Mouse (Mus musculus) MEL (cell line): Measurements from ENCODE around the gene Cln5. TPM values are rescaled to one million over a fixed set of nuclear protein-coding genes. Genes with fewer than 3 reads are reported as not detected.
A peak's percentile ranks its signal among the peaks of the same experiment; 100 is the strongest.

Experiments
- DNase-seq: peaks from one replicate; pipeline ENCODE4 v3.0.0; 2011; ENCODE audit warnings: low read depth, low spot score
- H3K27ac ChIP-seq: 2 replicates; pipeline ENCODE4 v1.5.1; 2012; ENCODE audit warnings: low read depth, mild to moderate bottlenecking, control low read depth, low read length, moderate library complexity; ENCODE audit not compliant: control insufficient read depth
- H3K27me3 ChIP-seq, 2 experiments: fragments of 150-350 bp in 1 of 2; sonication (generic) in 1 of 2; 2 replicates each; pipeline ENCODE4 v1.6.1; 2012; ENCODE audit warnings: low read length in 2 of 2, mild to moderate bottlenecking in 2 of 2, improper control_type of control experiment in 1 of 2, moderate library complexity in 1 of 2; ENCODE audit not compliant: insufficient read depth in 2 of 2, control insufficient read depth in 1 of 2
- H3K36me3 ChIP-seq, 2 experiments: 2 replicates each; pipeline ENCODE4 v1.6.1; 2012 to 2014; ENCODE audit warnings: low read length in 2 of 2, improper control_type of control experiment in 1 of 2, inconsistent platforms in 1 of 2, mild to moderate bottlenecking in 1 of 2; ENCODE audit not compliant: insufficient read depth in 2 of 2, control insufficient read depth in 1 of 2
- H3K4me1 ChIP-seq, 2 experiments: fragments of 150-350 bp in 1 of 2; sonication (generic) in 1 of 2; 2 replicates each; pipeline ENCODE4 v1.6.1; 2012; ENCODE audit warnings: low read length in 2 of 2, improper control_type of control experiment in 1 of 2, mild to moderate bottlenecking in 1 of 2; ENCODE audit not compliant: insufficient read depth in 2 of 2, control insufficient read depth in 1 of 2
- H3K4me3 ChIP-seq, 2 experiments: fragments of 150-350 bp in 1 of 2; sonication (generic) in 1 of 2; 2 replicates each; pipeline ENCODE4 v1.5.1; 2012; ENCODE audit warnings: low read depth in 2 of 2, low read length in 2 of 2, mild to moderate bottlenecking in 2 of 2, moderate library complexity in 2 of 2, control low read depth in 1 of 2, improper control_type of control experiment in 1 of 2; ENCODE audit not compliant: control insufficient read depth in 1 of 2, insufficient read depth in 1 of 2
- H3K79me2 ChIP-seq: 2 replicates; pipeline ENCODE4 v1.6.1; 2012; ENCODE audit warnings: mild to moderate bottlenecking, low read length, moderate library complexity; ENCODE audit not compliant: control insufficient read depth, poor library complexity, insufficient read depth
- H3K9ac ChIP-seq: 2 replicates; pipeline ENCODE4 v1.6.1; 2012; ENCODE audit warnings: low read depth, mild to moderate bottlenecking, control low read depth, low read length, moderate library complexity; ENCODE audit not compliant: control insufficient read depth, poor library complexity, severe bottlenecking
- H3K9me3 ChIP-seq: fragments of 150-350 bp; sonication (generic); replicated peaks from 2 replicates; pipeline ENCODE4 v1.6.1; 2012; ENCODE audit warnings: mild to moderate bottlenecking, low read length, improper control_type of control experiment, moderate library complexity; ENCODE audit not compliant: insufficient read depth
- BHLHE40 ChIP-seq: IDR thresholded peaks from 2 replicates; pipeline ENCODE4 v1.6.1; 2012; ENCODE audit warnings: low read depth, mild to moderate bottlenecking, inconsistent platforms, low read length, improper control_type of control experiment, borderline replicate concordance
- CHD1 ChIP-seq: IDR thresholded peaks from 2 replicates; pipeline ENCODE4 v1.6.1; 2012; ENCODE audit warnings: low read depth, mild to moderate bottlenecking, inconsistent platforms, low read length, improper control_type of control experiment
- CTCF ChIP-seq, 3 experiments: IDR thresholded peaks in 2 of 3; conservative IDR thresholded peaks in 1 of 3; 2 replicates each; pipeline ENCODE4 v1.5.1; 2011 to 2012; ENCODE audit warnings: low read length in 3 of 3, low read depth in 2 of 3, mild to moderate bottlenecking in 2 of 3, improper control_type of control experiment in 1 of 3, inconsistent platforms in 1 of 3, mixed read lengths in 1 of 3, moderate library complexity in 1 of 3; ENCODE audit not compliant: control insufficient read depth in 1 of 3, insufficient read depth in 1 of 3, poor library complexity in 1 of 3, severe bottlenecking in 1 of 3
- E2F4 ChIP-seq: IDR thresholded peaks from 2 replicates; pipeline ENCODE4 v1.6.1; 2011; ENCODE audit warnings: low read depth, low read length, improper control_type of control experiment, borderline replicate concordance
- ELF1 ChIP-seq: IDR thresholded peaks from 2 replicates; pipeline ENCODE4 v1.6.1; 2014; ENCODE audit warnings: low read depth, mild to moderate bottlenecking, inconsistent platforms, low read length, improper control_type of control experiment, moderate library complexity
- ETS1 ChIP-seq: IDR thresholded peaks from 2 replicates; pipeline ENCODE4 v1.6.1; 2012; ENCODE audit warnings: low read depth, mild to moderate bottlenecking, inconsistent platforms, low read length, improper control_type of control experiment, moderate library complexity
- GABPA ChIP-seq: IDR thresholded peaks from 2 replicates; pipeline ENCODE4 v1.6.1; 2012; ENCODE audit warnings: low read depth, mild to moderate bottlenecking, inconsistent platforms, low read length, improper control_type of control experiment, moderate library complexity
- GATA1 ChIP-seq: IDR thresholded peaks from 2 replicates; pipeline ENCODE4 v1.6.1; 2011; ENCODE audit warnings: low read depth, low read length, improper control_type of control experiment
- HCFC1 ChIP-seq: IDR thresholded peaks from 2 replicates; pipeline ENCODE4 v1.6.1; 2012; ENCODE audit warnings: low read depth, mild to moderate bottlenecking, inconsistent platforms, low read length, improper control_type of control experiment, moderate library complexity
- JUND ChIP-seq: IDR thresholded peaks from 2 replicates; pipeline ENCODE4 v1.6.1; 2011; ENCODE audit warnings: low read depth, mild to moderate bottlenecking, improper control_type of control experiment, low read length
- KAT2A ChIP-seq: conservative IDR thresholded peaks from 2 replicates; pipeline ENCODE4 v1.6.1; 2012; ENCODE audit warnings: low read depth, low read length, improper control_type of control experiment, inconsistent platforms
- MAFK ChIP-seq: IDR thresholded peaks from 2 replicates; pipeline ENCODE4 v1.6.1; 2011; ENCODE audit warnings: low read depth, mild to moderate bottlenecking, low read length, improper control_type of control experiment, borderline replicate concordance
- MAX ChIP-seq: IDR thresholded peaks from 2 replicates; pipeline ENCODE4 v1.6.1; 2011; ENCODE audit warnings: low read length, improper control_type of control experiment
- MAZ ChIP-seq: IDR thresholded peaks from 2 replicates; pipeline ENCODE4 v1.6.1; 2012; ENCODE audit warnings: low read depth, mild to moderate bottlenecking, inconsistent platforms, low read length, improper control_type of control experiment
- MEF2A ChIP-seq: IDR thresholded peaks from 2 replicates; pipeline ENCODE4 v1.6.1; 2014; ENCODE audit warnings: low read depth, mild to moderate bottlenecking, inconsistent platforms, low read length, improper control_type of control experiment; ENCODE audit not compliant: poor library complexity, insufficient replicate concordance, severe bottlenecking; ENCODE audit errors: extremely low read depth
- MXI1 ChIP-seq: IDR thresholded peaks from 2 replicates; pipeline ENCODE4 v1.6.1; 2011; ENCODE audit warnings: mild to moderate bottlenecking, low read depth, low read length, improper control_type of control experiment
- MYB ChIP-seq: IDR thresholded peaks from 2 replicates; pipeline ENCODE4 v1.6.1; 2011; ENCODE audit warnings: mild to moderate bottlenecking, low read depth, low read length, improper control_type of control experiment
- MYC ChIP-seq: IDR thresholded peaks from 2 replicates; pipeline ENCODE4 v1.6.1; 2011; ENCODE audit warnings: low read depth, mild to moderate bottlenecking, low read length, improper control_type of control experiment, moderate library complexity
- NELFE ChIP-seq: IDR thresholded peaks from 2 replicates; pipeline ENCODE4 v1.6.1; 2011; ENCODE audit warnings: low read depth, low read length, improper control_type of control experiment
- POLR2A ChIP-seq, 2 experiments: IDR thresholded peaks; 2 replicates each; pipeline ENCODE4 v1.6.1; 2011 to 2012; ENCODE audit warnings: low read length in 2 of 2, mild to moderate bottlenecking in 2 of 2, control low read depth in 1 of 2, improper control_type of control experiment in 1 of 2, low read depth in 1 of 2, moderate library complexity in 1 of 2; ENCODE audit not compliant: control insufficient read depth in 1 of 2, insufficient read depth in 1 of 2, poor library complexity in 1 of 2
- POLR2AphosphoS2 ChIP-seq: IDR thresholded peaks from 2 replicates; pipeline ENCODE4 v1.6.1; 2011; ENCODE audit warnings: low read length, improper control_type of control experiment
- POLR2AphosphoS5 ChIP-seq: IDR thresholded peaks from 2 replicates; pipeline ENCODE4 v1.6.1; 2012; ENCODE audit warnings: low read depth, borderline replicate concordance, mild to moderate bottlenecking, inconsistent platforms, low read length, moderate library complexity, mixed read lengths
- RAD21 ChIP-seq: IDR thresholded peaks from 2 replicates; pipeline ENCODE4 v1.6.1; 2011; ENCODE audit warnings: mild to moderate bottlenecking, low read depth, low read length, improper control_type of control experiment
- RCOR1 ChIP-seq: IDR thresholded peaks from 2 replicates; pipeline ENCODE4 v1.6.1; 2012; ENCODE audit warnings: low read depth, mild to moderate bottlenecking, inconsistent platforms, low read length, improper control_type of control experiment
- SIN3A ChIP-seq: IDR thresholded peaks from 2 replicates; pipeline ENCODE4 v1.6.1; 2012; ENCODE audit warnings: low read length, improper control_type of control experiment, inconsistent platforms
- TBP ChIP-seq: IDR thresholded peaks from 2 replicates; pipeline ENCODE4 v1.8.0; 2011; ENCODE audit warnings: low read depth, low read length, improper control_type of control experiment
- UBTF ChIP-seq: IDR thresholded peaks from 2 replicates; pipeline ENCODE4 v1.6.1; 2012; ENCODE audit warnings: low read depth, mild to moderate bottlenecking, inconsistent platforms, low read length, improper control_type of control experiment, moderate library complexity, borderline replicate concordance; ENCODE audit not compliant: insufficient read depth
- USF1 ChIP-seq: IDR thresholded peaks from 2 replicates; pipeline ENCODE4 v1.6.1; 2014; ENCODE audit warnings: low read depth, mild to moderate bottlenecking, inconsistent platforms, low read length, improper control_type of control experiment, moderate library complexity
- USF2 ChIP-seq, 2 experiments: IDR thresholded peaks; 2 replicates each; pipeline ENCODE4 v1.6.1; 2011 to 2012; ENCODE audit warnings: improper control_type of control experiment in 2 of 2, low read length in 2 of 2, borderline replicate concordance in 1 of 2, inconsistent platforms in 1 of 2, low read depth in 1 of 2, mild to moderate bottlenecking in 1 of 2; ENCODE audit not compliant: insufficient read depth in 1 of 2
- ZC3H11A ChIP-seq: IDR thresholded peaks from 2 replicates; pipeline ENCODE4 v1.6.1; 2012; ENCODE audit warnings: low read depth, mild to moderate bottlenecking, inconsistent platforms, low read length, improper control_type of control experiment
- ZKSCAN1 ChIP-seq: IDR thresholded peaks from 2 replicates; pipeline ENCODE4 v1.6.1; 2012; ENCODE audit warnings: low read depth, mild to moderate bottlenecking, inconsistent platforms, low read length, improper control_type of control experiment, moderate library complexity
- ZMIZ1 ChIP-seq: IDR thresholded peaks from 2 replicates; pipeline ENCODE4 v1.6.1; 2012; ENCODE audit warnings: low read depth, mild to moderate bottlenecking, inconsistent platforms, low read length, improper control_type of control experiment, moderate library complexity
- ZNF384 ChIP-seq: IDR thresholded peaks from 2 replicates; pipeline ENCODE4 v1.6.1; 2012; ENCODE audit warnings: low read depth, mild to moderate bottlenecking, inconsistent platforms, low read length, improper control_type of control experiment
- polyA plus RNA-seq, 2 experiments: library from polyadenylated mRNA; stranded (reverse) in 1 of 2; unstranded in 1 of 2; fragments of >175 nt in 1 of 2; fragments of >200 nt in 1 of 2; gene quantifications; 2 replicates each; pipeline versions ENCODE4 v1.2.1 to v1.2.4; 2012; ENCODE audit warnings: low replicate concordance in 2 of 2, low read depth in 1 of 2; ENCODE audit not compliant: insufficient read length in 2 of 2, insufficient read depth in 1 of 2, missing spikeins in 1 of 2
- total RNA-seq: library from RNA; depleted of rRNA; stranded (reverse); fragments of 300-350 nt; gene quantifications from 2 replicates; pipeline ENCODE4 v1.2.3, GENCODE M21; 2012

Gene Cln5
- total and polyA plus RNA-seq, 3 experiments: 12.3 to 99.4 (median 15.9) TPM

GRCm38 (mm10) chr14:103079209-103079977 lies 9.4 kb downstream of the Cln5 start (continued):
- TF ChIP-seq CHD1: no peak
- no peak for TF ChIP-seq JUND
- no peak for TF ChIP-seq E2F4

- Histone ChIP-seq H3K79me2 (peaks cover 3% of the 10 kb centered on the region; the same call in 1 of the 2 replicates), H3K9ac (no peak overlapping the region), H3K9me3 (no peaks in the 10 kb centered on the region), H3K36me3 (peaks cover 25 to 29% of the 10 kb centered on the region in 2 experiments), H3K4me1 (peaks cover 11 to 17% of the 10 kb centered on the region in 2 experiments), H3K27me3 (no peaks in the 10 kb centered on the region), H3K4me3 (no peak overlapping the region), H3K27ac (peak overlapping the region; percentile 88)
- DNase-seq: peak; percentile 63
- TF ChIP-seq MEF2A: no peak
- no peak for TF ChIP-seq RCOR1
- no peak for TF ChIP-seq HCFC1
- TF ChIP-seq NELFE: no peak
- TF ChIP-seq MYB: no peak
- no peak for TF ChIP-seq TBP
- peak; percentile 70 for TF ChIP-seq GATA1
- TF ChIP-seq JUND: no peak
- no peak for TF ChIP-seq BHLHE40
- no peak for TF ChIP-seq MAZ
- TF ChIP-seq GABPA: no peak
- TF ChIP-seq MAFK: peak; percentile 8; the same call in 1 of the 2 replicates
- TF ChIP-seq CTCF (IDR thresholded peaks at IDR 0.05 in 2 of 3, conservative IDR thresholded peaks at IDR 0.05 in 1 of 3; ENCODE audit: control insufficient read depth in 1 of 3, insufficient read depth in 1 of 3, low read depth in 2 of 3, low read length in 3 of 3, poor library complexity in 1 of 3, severe bottlenecking in 1 of 3): no peak
- no peak for TF ChIP-seq USF2 (IDR thresholded peaks at IDR 0.05; ENCODE audit: borderline replicate concordance in 1 of 2, insufficient read depth in 1 of 2, low read depth in 1 of 2, low read length in 2 of 2)
- no peak for TF ChIP-seq POLR2AphosphoS2
- no peak for TF ChIP-seq UBTF
- TF ChIP-seq MYC: 0 out of 2 replicates have a peak, but pooled peaks have one; percentile 31
- TF ChIP-seq POLR2A (IDR thresholded peaks at IDR 0.05; ENCODE audit: control insufficient read depth in 1 of 2, insufficient read depth in 1 of 2, low read depth in 1 of 2, low read length in 2 of 2, poor library complexity in 1 of 2): no peak
- TF ChIP-seq ZC3H11A: 0 out of 2 replicates have a peak, but pooled peaks have one; percentile 3
- TF ChIP-seq RAD21: no peak
- TF ChIP-seq MAX: no peak
- TF ChIP-seq MXI1: peak; percentile 54
- no peak for TF ChIP-seq ZKSCAN1
- no peak for TF ChIP-seq KAT2A
- no peak for TF ChIP-seq ZMIZ1
- TF ChIP-seq ZNF384: no peak; the same call in 1 of the 2 replicates
- peak; percentile 71 for TF ChIP-seq SIN3A
- peak; percentile 75; the same call in 1 of the 2 replicates for TF ChIP-seq ETS1
- TF ChIP-seq ELF1: no peak
- no peak for TF ChIP-seq USF1
- no peak for TF ChIP-seq POLR2AphosphoS5
Measured at GRCm38 (mm10) chr14:103085840-103086533, 16.0 kb downstream of the Cln5 start.
